Mouse (Mus musculus) neural tube, embryonic 14.5 days (tissue): ENCODE data around the gene Zbtb48. TPM values are rescaled to one million over a fixed set of nuclear protein-coding genes. Genes with fewer than 3 reads are reported as not detected.

Source experiments
- ATAC-seq: fragments of 200-750 bp; cut with Nextera tagmentation; 2 replicates; pipeline ENCODE4 v1.8.0; 2017; ENCODE audit warnings: low read depth, mild to moderate bottlenecking, moderate TSS enrichment, moderate library complexity
- H3K27ac ChIP-seq: fragments of 300-500 bp; sonication (generic); 2 replicates; pipeline ENCODE4 v1.5.1; 2014; ENCODE audit warnings: low read depth, mild to moderate bottlenecking, control low read depth, low read length, moderate library complexity, mixed read lengths
- H3K27me3 ChIP-seq: fragments of 300-500 bp; sonication (generic); 2 replicates; pipeline ENCODE4 v1.6.1; 2014; ENCODE audit warnings: low read length; ENCODE audit not compliant: control insufficient read depth, insufficient read depth
- H3K36me3 ChIP-seq: fragments of 300-500 bp; sonication (generic); 2 replicates; pipeline ENCODE4 v1.6.1; 2014; ENCODE audit warnings: low read length, mixed read lengths; ENCODE audit not compliant: control insufficient read depth, insufficient read depth
- H3K4me1 ChIP-seq: fragments of 300-500 bp; sonication (generic); 2 replicates; pipeline ENCODE4 v1.6.1; 2014; ENCODE audit warnings: low read length; ENCODE audit not compliant: control insufficient read depth, insufficient read depth
- H3K4me2 ChIP-seq: fragments of 300-500 bp; sonication (generic); 2 replicates; pipeline ENCODE4 v1.6.1; 2014; ENCODE audit warnings: mild to moderate bottlenecking, low read depth, low read length, control low read depth
- H3K4me3 ChIP-seq: fragments of 300-500 bp; sonication (generic); 2 replicates; pipeline ENCODE4 v1.5.1; 2014; ENCODE audit warnings: low read depth, low read length, control low read depth, mixed read lengths
- H3K9ac ChIP-seq: fragments of 300-500 bp; sonication (generic); replicated peaks from 2 replicates; pipeline ENCODE4 v1.6.1; 2014; ENCODE audit warnings: low read depth, mild to moderate bottlenecking, control low read depth, low read length, mixed read lengths
- H3K9me3 ChIP-seq: fragments of 300-500 bp; sonication (generic); 2 replicates; pipeline ENCODE4 v1.6.1; 2016; ENCODE audit warnings: low read length; ENCODE audit not compliant: control insufficient read depth
- WGBS: fragments of 180-500 bp; shearing (Covaris S2); extraction: QIAGEN DNeasy Blood & Tissue Kit; methylation state at CpG from one replicate; pipeline ENCODE4 v1.1.7; 2014; 5-methylcytosine and 5-hydroxymethylcytosine counted together
- polyA plus RNA-seq: library from polyadenylated mRNA; unstranded; fragments of >200 nt; fragmentation: Nextera tagmentation; extraction: Ambion mirVana; gene quantifications from 2 replicates; pipeline ENCODE4 v1.2.1, GENCODE M21; 2014

Zbtb48 gene
- polyA plus RNA-seq, 1 experiment from 2014 or later = 16.2 TPM

GRCm38 (mm10) chr4:151988342-151989109 lies 38.9 kb downstream of the Zbtb48 start, which contains the start of gene Thap3:
TSS of gene Thap3 (minus strand) at chr4:151988997.
- Histone ChIP-seq H3K9ac (peak within 1 kb of the TSS; percentile 86), H3K27ac (peak within 1 kb of the TSS; percentile 63), H3K4me2 (peak within 1 kb of the TSS; percentile 73), H3K4me3 (peak within 1 kb of the TSS; percentile 71), H3K4me1 (peaks cover 7% of the 10 kb centered on the region; the same call in 1 of the 2 replicates), H3K9me3 (no peaks in the 10 kb centered on the region), H3K27me3 (no peaks in the 10 kb centered on the region), H3K36me3 (peaks cover 22% of the 10 kb centered on the region)
- WGBS = under 1% methylated on average over 54 of the region's 54 CpGs
- ATAC-seq = peak; percentile 77

- Histone ChIP-seq H3K36me3 (peaks cover 24% of the 10 kb centered on the region), H3K27ac (peak overlapping the region; percentile 63; the same call in 1 of the 2 replicates), H3K4me2 (peak overlapping the region; percentile 73), H3K9ac (peak overlapping the region; percentile 86), H3K27me3 (no peaks in the 10 kb centered on the region), H3K4me1 (peaks cover 7% of the 10 kb centered on the region; the same call in 1 of the 2 replicates), H3K4me3 (peak overlapping the region; percentile 71), H3K9me3 (no peaks in the 10 kb centered on the region)
- ATAC-seq = no peak
- WGBS = 32% methylated on average over 10 of the region's 10 CpGs
These were observed 39.5 kb downstream of the Zbtb48 start for GRCm38 (mm10) chr4:151988014-151988341.

DNA sequence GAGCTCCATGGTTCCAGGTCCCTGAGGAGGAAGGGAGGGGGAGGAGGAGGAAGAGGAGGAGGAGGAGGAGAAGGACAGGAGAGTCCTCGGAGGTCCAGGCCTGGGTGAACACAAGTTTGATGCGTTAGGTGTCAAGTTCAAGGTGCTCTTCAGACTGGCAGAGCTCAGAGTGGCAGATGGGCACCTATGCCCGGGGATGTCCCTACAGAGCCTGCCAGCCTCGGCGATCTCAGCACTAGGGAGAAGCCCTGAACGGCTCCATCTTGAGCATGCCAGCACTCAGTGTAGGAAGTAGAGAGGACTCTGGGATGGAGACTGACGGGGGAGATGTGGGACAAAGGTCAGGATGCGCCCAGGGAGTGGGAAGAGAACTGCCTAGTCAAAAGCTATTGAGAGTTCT lies 40.8 kb downstream of the Zbtb48 start:
- Histone ChIP-seq H3K36me3 (peaks cover 21% of the 10 kb centered on the region), H3K9ac (no peak overlapping the region), H3K27ac (no peak overlapping the region), H3K4me2 (no peak overlapping the region), H3K27me3 (no peaks in the 10 kb centered on the region), H3K4me3 (no peak overlapping the region), H3K4me1 (peaks cover 7% of the 10 kb centered on the region; the same call in 1 of the 2 replicates), H3K9me3 (no peaks in the 10 kb centered on the region)
- no peak for ATAC-seq
- WGBS = 67% methylated on average over 8 of the region's 8 CpGs

DNA sequence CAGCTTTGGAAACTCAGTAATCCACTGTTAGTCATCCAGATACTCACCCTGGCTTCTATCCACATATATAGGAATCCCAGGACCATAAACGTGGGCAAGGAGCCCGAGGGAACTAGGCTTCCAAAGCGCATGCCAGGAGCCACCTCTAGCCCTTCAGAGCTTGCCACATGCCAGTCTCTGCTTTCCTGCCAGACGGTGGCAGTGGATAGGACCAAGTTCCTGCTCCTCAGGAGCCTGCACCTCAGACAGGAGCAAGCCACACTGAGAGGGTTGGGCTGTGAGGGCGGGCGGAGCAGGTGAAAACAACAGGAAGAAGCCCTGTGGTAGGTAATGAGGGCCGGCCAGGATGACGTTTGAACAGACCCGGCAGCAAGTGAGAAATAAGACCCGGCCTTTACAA lies 41.6 kb downstream of the Zbtb48 start:
- WGBS = 33% methylated on average over 10 of the region's 10 CpGs
- Histone ChIP-seq H3K9me3 (no peaks in the 10 kb centered on the region), H3K4me1 (peaks cover 7% of the 10 kb centered on the region; the same call in 1 of the 2 replicates), H3K9ac (no peak overlapping the region), H3K27me3 (no peaks in the 10 kb centered on the region), H3K4me3 (no peak overlapping the region), H3K27ac (no peak overlapping the region), H3K4me2 (no peak overlapping the region), H3K36me3 (peaks cover 15% of the 10 kb centered on the region)
- no peak for ATAC-seq

DNA sequence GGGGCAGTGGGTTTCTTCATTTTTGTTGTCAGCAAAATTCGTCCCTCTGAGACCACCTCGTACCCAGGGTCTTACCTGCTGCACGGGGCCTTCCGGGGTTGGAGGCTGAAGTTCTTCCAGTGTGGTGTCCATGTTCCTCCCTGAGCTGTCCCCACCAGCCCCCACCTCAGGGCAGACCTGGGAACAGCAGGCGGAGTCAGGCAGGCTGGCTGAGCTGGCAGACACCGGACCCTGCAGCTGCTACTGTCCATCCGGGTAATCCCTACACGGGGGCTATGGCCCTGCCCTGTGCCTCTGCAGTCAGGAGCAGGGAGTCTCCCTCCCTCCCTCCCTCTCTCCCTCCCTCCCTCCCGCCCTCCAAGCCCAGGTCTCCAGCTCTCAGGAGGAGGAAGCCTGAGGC lies 43.9 kb downstream of the Zbtb48 start:
- no peaks in the 10 kb centered on the region for H3K27me3 ChIP-seq
- peaks cover 22% of the 10 kb centered on the region for H3K36me3 ChIP-seq
- H3K4me3 ChIP-seq = no peak overlapping the region
- H3K4me1 ChIP-seq = peaks cover 7% of the 10 kb centered on the region; the same call in 1 of the 2 replicates
- H3K9ac ChIP-seq = no peak overlapping the region
- no peak overlapping the region for H3K4me2 ChIP-seq
- no peak for ATAC-seq
- H3K27ac ChIP-seq = no peak overlapping the region
- WGBS = 42% methylated on average over 8 of the region's 9 CpGs
- H3K9me3 ChIP-seq = no peaks in the 10 kb centered on the region

- ATAC-seq = no peak
- WGBS = 71% methylated on average over 17 of the region's 17 CpGs
- H3K4me2 ChIP-seq = no peak overlapping the region
- H3K9ac ChIP-seq = no peak overlapping the region
- no peaks in the 10 kb centered on the region for H3K9me3 ChIP-seq
- peaks cover 8% of the 10 kb centered on the region; the same call in 1 of the 2 replicates for H3K4me1 ChIP-seq
- peaks cover 22% of the 10 kb centered on the region for H3K36me3 ChIP-seq
- no peak overlapping the region for H3K27ac ChIP-seq
- H3K27me3 ChIP-seq = no peaks in the 10 kb centered on the region
- H3K4me3 ChIP-seq = no peak overlapping the region
These were observed 44.4 kb downstream of the Zbtb48 start for GRCm38 (mm10) chr4:151983043-151983442.

DNA sequence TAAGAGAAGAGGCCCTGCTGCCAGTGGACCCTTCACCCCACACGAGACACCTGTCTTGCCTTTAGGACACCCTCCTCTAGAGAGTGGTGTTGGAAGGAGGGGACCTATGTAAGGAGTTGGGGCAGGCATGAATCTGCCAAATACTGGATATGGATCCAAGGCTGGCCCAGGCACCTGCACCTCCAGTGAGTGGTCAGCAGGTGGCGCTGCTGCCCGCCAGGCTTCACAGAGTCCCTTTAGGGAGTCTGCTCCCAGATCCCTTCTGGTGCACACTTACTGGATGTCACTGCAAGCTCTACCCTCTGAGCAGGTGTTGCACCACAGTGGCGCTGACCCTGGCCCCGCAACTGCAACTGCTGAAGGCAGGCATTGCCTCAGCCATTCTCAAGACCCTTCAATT lies 46.1 kb downstream of the Zbtb48 start:
- no peak overlapping the region for H3K4me2 ChIP-seq
- 14% methylated on average over 5 of the region's 5 CpGs for WGBS
- no peak overlapping the region for H3K27ac ChIP-seq
- H3K36me3 ChIP-seq = peaks cover 22% of the 10 kb centered on the region
- no peaks in the 10 kb centered on the region for H3K27me3 ChIP-seq
- H3K4me3 ChIP-seq = no peak overlapping the region
- H3K9me3 ChIP-seq = no peaks in the 10 kb centered on the region
- H3K4me1 ChIP-seq = 0 out of 2 replicates have a peak, but pooled peaks cover 5% of the 10 kb centered on the region
- no peak overlapping the region for H3K9ac ChIP-seq
- peak; percentile 54; the same call in 1 of the 2 replicates for ATAC-seq

DNA sequence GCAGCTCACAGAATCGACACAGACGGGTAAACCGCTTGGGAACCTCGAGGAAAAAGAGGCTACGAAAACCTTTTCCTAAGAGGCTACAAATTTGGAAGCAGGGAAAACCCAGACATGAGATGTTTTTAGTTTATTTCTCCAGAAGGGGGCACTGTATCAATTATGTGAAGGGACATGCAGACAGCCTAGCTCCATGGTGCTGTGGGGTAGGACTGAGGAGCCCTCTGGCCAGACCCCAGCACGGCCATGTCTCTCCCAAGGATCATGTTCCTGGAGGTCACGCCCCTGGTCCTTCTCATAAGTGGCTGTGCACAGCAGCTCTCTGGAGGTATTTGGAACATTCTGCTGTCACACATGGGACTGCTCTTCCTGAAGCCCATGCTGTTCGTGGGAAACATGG lies 46.8 kb downstream of the Zbtb48 start:
- WGBS = 84% methylated on average over 8 of the region's 8 CpGs
- Histone ChIP-seq H3K36me3 (peaks cover 21% of the 10 kb centered on the region), H3K27me3 (no peaks in the 10 kb centered on the region), H3K9ac (no peak overlapping the region), H3K4me1 (0 out of 2 replicates have a peak, but pooled peaks cover 5% of the 10 kb centered on the region), H3K27ac (no peak overlapping the region), H3K9me3 (no peaks in the 10 kb centered on the region), H3K4me2 (no peak overlapping the region), H3K4me3 (no peak overlapping the region)
- no peak for ATAC-seq

DNA sequence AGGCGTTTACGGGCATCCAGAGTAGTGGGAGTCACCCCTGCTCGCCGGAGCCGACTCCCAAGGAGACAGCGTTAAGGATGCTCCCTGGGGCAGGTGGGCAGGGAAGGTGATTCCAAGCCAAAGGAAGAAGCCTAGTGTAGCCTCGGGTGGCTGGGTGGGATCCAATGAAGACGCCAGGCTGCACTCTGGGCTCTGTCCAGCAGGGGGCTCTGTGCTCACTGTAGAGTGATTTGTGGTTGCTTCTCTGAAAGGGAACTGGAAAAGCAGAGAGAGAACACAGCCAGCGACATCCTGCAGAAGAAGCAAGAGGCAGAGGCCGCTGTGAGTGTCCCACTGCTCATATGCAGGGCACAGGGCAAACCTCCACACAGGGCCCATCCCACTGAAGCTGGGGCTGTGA lies 49.7 kb downstream of the Zbtb48 start:
- Histone ChIP-seq H3K9me3 (no peaks in the 10 kb centered on the region), H3K4me3 (no peak overlapping the region), H3K27ac (peak overlapping the region; percentile 28; the same call in 1 of the 2 replicates), H3K4me2 (no peak overlapping the region), H3K4me1 (0 out of 2 replicates have a peak, but pooled peaks cover 5% of the 10 kb centered on the region), H3K9ac (0 out of 2 replicates have a peak overlapping the region, but pooled peaks have one; percentile 28), H3K27me3 (no peaks in the 10 kb centered on the region), H3K36me3 (peaks cover 26% of the 10 kb centered on the region)
- WGBS = 36% methylated on average over 10 of the region's 10 CpGs
- ATAC-seq = peak; percentile 5; the same call in 1 of the 2 replicates
